Mouse (Mus musculus) embryonic facial prominence, embryonic 10.5 days (tissue): ENCODE results near the gene Acox3. TPM values are rescaled to one million over a fixed set of nuclear protein-coding genes. Genes with fewer than 3 reads are reported as not detected.
A peak's percentile ranks its signal among the peaks of the same experiment; 100 is the strongest.

Source experiments
- DNase-seq: peaks from one replicate; pipeline ENCODE4 v3.0.0-alpha.2; 2017; ENCODE audit warnings: low spot score
- H3K27ac ChIP-seq: fragments of 300-500 bp; sonication (generic); replicated peaks from 2 replicates; pipeline ENCODE4 v1.5.1; 2016; ENCODE audit warnings: mild to moderate bottlenecking
- H3K27me3 ChIP-seq: fragments of 300-500 bp; sonication (generic); replicated peaks from 2 replicates; pipeline ENCODE4 v1.6.1; 2016; ENCODE audit warnings: low read depth, mild to moderate bottlenecking; ENCODE audit not compliant: poor library complexity, severe bottlenecking
- H3K36me3 ChIP-seq: fragments of 300-500 bp; sonication (generic); replicated peaks from 2 replicates; pipeline ENCODE4 v1.6.1; 2016; ENCODE audit warnings: mild to moderate bottlenecking, moderate library complexity
- H3K4me1 ChIP-seq: fragments of 300-500 bp; sonication (generic); 2 replicates; pipeline ENCODE4 v1.6.1; 2016
- H3K4me3 ChIP-seq: fragments of 300-500 bp; sonication (generic); 2 replicates; pipeline ENCODE4 v1.5.1; 2016; ENCODE audit warnings: mild to moderate bottlenecking, moderate library complexity
- H3K9me3 ChIP-seq: fragments of 300-500 bp; sonication (generic); 2 replicates; pipeline ENCODE4 v1.6.1; 2016; ENCODE audit warnings: mild to moderate bottlenecking
- WGBS: fragments of 180-500 bp; shearing (Covaris S2); methylation state at CpG from one replicate; pipeline ENCODE4 v1.1.7; 2016; 5-methylcytosine and 5-hydroxymethylcytosine counted together
- polyA plus RNA-seq: library from polyadenylated mRNA; unstranded; fragments of >200 nt; fragmentation: Nextera tagmentation; extraction: Ambion mirVana; gene quantifications from 2 replicates; pipeline ENCODE4 v1.2.1, GENCODE M21; 2016

Gene Acox3
- polyA plus RNA-seq, 1 experiment from 2014 or later: 11.0 TPM

DNA sequence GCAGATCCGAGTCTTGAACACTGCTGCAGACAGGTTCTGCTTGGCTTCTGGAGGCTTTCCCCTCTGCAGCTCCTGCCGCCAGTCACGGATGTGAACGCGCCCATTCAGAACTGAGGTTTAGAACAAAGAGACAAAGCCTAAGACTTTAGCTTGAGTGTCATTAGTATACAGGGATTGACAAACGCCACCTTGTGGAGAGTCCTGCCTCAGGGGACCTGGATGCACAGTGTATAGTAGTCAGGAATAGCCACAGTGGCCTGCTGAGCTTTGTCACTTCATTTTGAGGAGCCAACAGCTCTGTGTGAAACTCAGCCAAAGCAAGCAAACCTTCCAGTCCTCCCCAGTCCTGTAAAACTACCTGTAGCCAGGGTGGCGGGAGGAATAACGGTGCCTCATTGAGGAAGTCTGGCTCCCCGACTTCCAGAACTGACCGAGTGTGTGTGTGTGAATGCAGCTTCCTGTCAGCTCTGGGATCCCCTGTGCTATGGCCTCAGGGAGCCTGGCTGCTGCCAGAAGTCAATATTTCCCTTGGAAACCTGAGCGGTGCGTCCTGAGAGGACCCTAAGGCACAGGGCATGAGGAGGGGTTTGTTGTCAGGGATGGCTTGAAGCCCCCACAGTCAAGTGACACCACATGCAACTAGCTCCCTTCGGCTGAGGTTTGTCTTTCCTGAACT, 24.8 kb upstream of the Acox3 start:
- H3K4me3 ChIP-seq: no peak overlapping the region
- no peaks in the 10 kb centered on the region for H3K27me3 ChIP-seq
- peak; percentile 22 for DNase-seq
- H3K27ac ChIP-seq: peak overlapping the region; percentile 12; the same call in 1 of the 2 replicates
- no peaks in the 10 kb centered on the region for H3K9me3 ChIP-seq
- no peaks in the 10 kb centered on the region for H3K4me1 ChIP-seq
- WGBS: 68% methylated on average over 13 of the region's 13 CpGs
- peaks cover 95% of the 10 kb centered on the region for H3K36me3 ChIP-seq

- H3K36me3 ChIP-seq: peaks cover 99% of the 10 kb centered on the region
- no peaks in the 10 kb centered on the region for H3K9me3 ChIP-seq
- H3K4me1 ChIP-seq: no peaks in the 10 kb centered on the region
- DNase-seq: no peak
- H3K4me3 ChIP-seq: no peak overlapping the region
- 87% methylated on average over 8 of the region's 8 CpGs for WGBS
- H3K27me3 ChIP-seq: no peaks in the 10 kb centered on the region
- H3K27ac ChIP-seq: no peak overlapping the region
Observed at GRCm38 (mm10) chr5:35559447-35559846, 23.4 kb upstream of the Acox3 start.

DNA sequence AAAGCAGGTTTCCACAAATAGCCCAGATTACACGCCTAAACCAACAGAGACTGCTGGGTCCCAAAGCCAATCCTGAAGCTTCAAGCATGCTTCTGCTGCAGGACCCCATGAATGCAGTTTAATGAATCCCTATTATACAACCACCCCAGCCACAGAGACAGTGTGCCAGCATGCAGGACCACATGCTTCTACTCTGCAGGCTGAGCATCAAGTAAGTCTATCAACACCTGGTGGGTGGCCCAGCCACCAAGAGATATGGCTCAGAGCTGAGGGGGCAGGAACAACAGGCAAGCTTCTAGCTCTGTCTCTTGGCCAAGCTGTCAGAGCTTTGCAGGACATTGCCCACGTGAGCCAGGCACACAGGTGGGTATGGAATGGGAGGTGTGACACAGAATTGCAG, 20.2 kb upstream of the Acox3 start:
- Histone ChIP-seq H3K36me3 (peaks cover 99% of the 10 kb centered on the region), H3K27ac (no peak overlapping the region), H3K27me3 (no peaks in the 10 kb centered on the region), H3K4me1 (no peaks in the 10 kb centered on the region), H3K9me3 (no peaks in the 10 kb centered on the region), H3K4me3 (no peak overlapping the region)
- WGBS: 93% methylated on average over 2 of the region's 2 CpGs
- no peak for DNase-seq

GRCm38 (mm10) chr5:35563449-35563848, 19.4 kb upstream of the Acox3 start:
- peaks cover 99% of the 10 kb centered on the region for H3K36me3 ChIP-seq
- peak; percentile 88 for DNase-seq

GRCm38 (mm10) chr5:35565217-35565616, 17.6 kb upstream of the Acox3 start:
- no peak overlapping the region for H3K4me3 ChIP-seq
- WGBS: 88% methylated on average over 9 of the region's 9 CpGs

More at GRCm38 (mm10) chr5:35563449-35563848, 19.4 kb upstream of the Acox3 start:
- Histone ChIP-seq H3K4me1 (no peaks in the 10 kb centered on the region), H3K27me3 (no peaks in the 10 kb centered on the region), H3K9me3 (no peaks in the 10 kb centered on the region), H3K4me3 (no peak overlapping the region), H3K27ac (no peak overlapping the region)
- WGBS: 6% methylated on average over 1 of the region's 1 CpGs

GRCm38 (mm10) chr5:35566632-35567031, 16.2 kb upstream of the Acox3 start:
- DNase-seq: no peak
- H3K36me3 ChIP-seq: peaks cover 100% of the 10 kb centered on the region
- no peak overlapping the region for H3K4me3 ChIP-seq
- WGBS: 86% methylated on average over 4 of the region's 4 CpGs
- no peaks in the 10 kb centered on the region for H3K4me1 ChIP-seq
- H3K27me3 ChIP-seq: no peaks in the 10 kb centered on the region
- H3K9me3 ChIP-seq: no peaks in the 10 kb centered on the region
- H3K27ac ChIP-seq: no peak overlapping the region

More at GRCm38 (mm10) chr5:35565217-35565616, 17.6 kb upstream of the Acox3 start:
- H3K9me3 ChIP-seq: no peaks in the 10 kb centered on the region
- no peaks in the 10 kb centered on the region for H3K4me1 ChIP-seq
- no peak overlapping the region for H3K27ac ChIP-seq
- peaks cover 100% of the 10 kb centered on the region for H3K36me3 ChIP-seq
- DNase-seq: no peak
- H3K27me3 ChIP-seq: no peaks in the 10 kb centered on the region

DNA sequence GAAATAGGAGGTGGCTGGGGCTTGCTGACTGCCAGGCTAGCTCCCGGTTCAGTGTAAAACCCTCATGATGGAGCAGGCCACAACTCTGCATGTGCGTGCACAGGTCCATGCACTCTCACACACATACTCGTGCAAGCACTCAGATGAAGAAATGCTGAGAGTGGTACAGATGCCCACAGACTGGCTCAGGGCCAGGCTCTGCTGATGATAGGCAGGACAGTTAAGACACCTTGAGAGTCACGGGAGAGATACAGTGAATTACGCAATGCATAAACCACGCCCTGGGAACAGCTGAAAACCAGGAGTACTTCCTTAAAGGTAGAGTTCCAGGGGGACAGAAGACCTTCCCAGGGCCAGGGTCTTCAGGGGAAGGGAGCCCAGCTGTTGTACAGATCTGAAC, 11.3 kb upstream of the Acox3 start:
- no peak overlapping the region for H3K27ac ChIP-seq
- peaks cover 72% of the 10 kb centered on the region for H3K36me3 ChIP-seq
- H3K27me3 ChIP-seq: 0 out of 2 replicates have a peak, but pooled peaks cover 1% of the 10 kb centered on the region
- H3K4me1 ChIP-seq: peaks cover 10% of the 10 kb centered on the region
- no peak for DNase-seq
- 89% methylated on average over 6 of the region's 6 CpGs for WGBS
- H3K4me3 ChIP-seq: no peak overlapping the region
- H3K9me3 ChIP-seq: no peaks in the 10 kb centered on the region

- no peaks in the 10 kb centered on the region for H3K9me3 ChIP-seq
- WGBS: 3% methylated on average over 56 of the region's 56 CpGs
Observed at GRCm38 (mm10) chr5:35574653-35575599, 7.9 kb upstream of the Acox3 start, which contains the start of gene Trmt44. Gene Trmt44 (minus strand): TSS chr5:35575070.

GRCm38 (mm10) chr5:35576409-35577020, 6.3 kb upstream of the Acox3 start:
- peaks cover 22% of the 10 kb centered on the region for H3K36me3 ChIP-seq
- H3K27ac ChIP-seq: no peak overlapping the region
- no peaks in the 10 kb centered on the region for H3K9me3 ChIP-seq
- H3K4me1 ChIP-seq: peaks cover 10% of the 10 kb centered on the region
- no peak for DNase-seq
- 89% methylated on average over 10 of the region's 10 CpGs for WGBS
- H3K27me3 ChIP-seq: 0 out of 2 replicates have a peak, but pooled peaks cover 3% of the 10 kb centered on the region
- H3K4me3 ChIP-seq: no peak overlapping the region

More at GRCm38 (mm10) chr5:35574653-35575599, 7.9 kb upstream of the Acox3 start, which contains the start of gene Trmt44:
- 0 out of 2 replicates have a peak, but pooled peaks cover 3% of the 10 kb centered on the region for H3K27me3 ChIP-seq
- DNase-seq: peak; percentile 93
- peaks cover 38% of the 10 kb centered on the region for H3K36me3 ChIP-seq
- H3K4me3 ChIP-seq: peak within 1 kb of the TSS; percentile 99
- H3K4me1 ChIP-seq: peaks cover 10% of the 10 kb centered on the region
- peak within 1 kb of the TSS; percentile 91 for H3K27ac ChIP-seq

DNA sequence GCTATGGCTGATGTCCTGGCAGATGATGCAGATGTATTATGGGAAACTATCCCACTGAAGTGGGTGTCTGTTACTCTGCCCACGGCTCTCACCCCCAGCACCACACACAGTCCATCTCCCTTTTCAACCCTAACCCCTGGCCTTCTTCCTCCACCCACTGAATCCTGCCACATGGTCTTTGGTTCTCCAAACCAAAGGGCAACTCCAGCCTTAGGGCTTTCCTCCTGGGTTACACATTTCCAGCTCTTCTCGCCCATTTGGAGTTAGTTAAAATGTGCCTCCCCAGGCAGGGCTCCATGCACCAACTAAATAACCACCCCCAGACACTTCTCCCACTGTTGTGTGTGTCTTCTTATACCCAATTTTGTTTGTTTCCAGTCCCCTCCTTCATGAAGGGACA, 4.4 kb upstream of the Acox3 start:
- no peaks in the 10 kb centered on the region for H3K9me3 ChIP-seq
- H3K36me3 ChIP-seq: peaks cover 4% of the 10 kb centered on the region; the same call in 1 of the 2 replicates
- WGBS: 75% methylated on average over 2 of the region's 2 CpGs

GRCm38 (mm10) chr5:35579247-35579893, 3.5 kb upstream of the Acox3 start:
- WGBS: 66% methylated on average over 5 of the region's 5 CpGs
- no peak for DNase-seq
- Histone ChIP-seq H3K27me3 (0 out of 2 replicates have a peak, but pooled peaks cover 3% of the 10 kb centered on the region), H3K27ac (no peak overlapping the region), H3K4me1 (peaks cover 16% of the 10 kb centered on the region), H3K9me3 (no peaks in the 10 kb centered on the region), H3K36me3 (no peaks in the 10 kb centered on the region), H3K4me3 (no peak overlapping the region)

More for the DNA sequence above, 4.4 kb upstream of the Acox3 start:
- Histone ChIP-seq H3K4me1 (peaks cover 19% of the 10 kb centered on the region), H3K4me3 (no peak overlapping the region), H3K27me3 (0 out of 2 replicates have a peak, but pooled peaks cover 3% of the 10 kb centered on the region), H3K27ac (no peak overlapping the region)
- no peak for DNase-seq
